Mouse (Mus musculus) right cerebral cortex, postnatal 10 days (tissue): Measurements from ENCODE around the gene Rhbdl1.

Experiments used
- DNase-seq, 2 experiments: peaks; one replicate each; pipeline ENCODE4 v3.0.0; 2021; ENCODE audit warnings: low spot score in 2 of 2

The Rhbdl1 gene

DNA sequence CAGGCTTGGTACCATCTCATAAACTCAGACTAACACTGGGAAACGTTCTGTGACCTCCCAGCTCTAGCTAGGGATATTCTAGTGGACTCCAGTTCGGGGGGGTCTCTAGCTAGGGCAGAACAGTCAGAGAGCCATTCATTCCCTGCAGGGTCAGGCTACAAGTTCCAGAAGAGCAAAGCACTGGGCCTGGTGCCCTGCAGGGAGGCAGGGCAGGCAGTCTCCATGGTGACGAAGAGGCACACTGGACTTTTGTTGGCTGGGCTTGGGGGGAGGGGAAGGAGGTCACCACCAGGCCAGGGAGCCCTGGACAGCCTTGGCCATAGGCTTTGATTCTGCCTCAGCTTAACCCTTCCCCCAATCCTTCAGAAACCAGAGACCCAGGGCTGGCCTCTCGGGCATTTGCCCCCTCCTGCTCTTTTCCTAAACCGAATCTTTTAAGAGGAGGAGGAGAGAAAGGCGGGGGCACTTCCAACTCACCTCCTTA lies 41.4 kb downstream of the Rhbdl1 start, which contains the start of gene AC134908.4:
TSS of gene AC134908.4 (minus strand) at position 51 of the 484 bp plus-strand sequence.
- peak; percentile 83 to 85 for DNase-seq

DNA sequence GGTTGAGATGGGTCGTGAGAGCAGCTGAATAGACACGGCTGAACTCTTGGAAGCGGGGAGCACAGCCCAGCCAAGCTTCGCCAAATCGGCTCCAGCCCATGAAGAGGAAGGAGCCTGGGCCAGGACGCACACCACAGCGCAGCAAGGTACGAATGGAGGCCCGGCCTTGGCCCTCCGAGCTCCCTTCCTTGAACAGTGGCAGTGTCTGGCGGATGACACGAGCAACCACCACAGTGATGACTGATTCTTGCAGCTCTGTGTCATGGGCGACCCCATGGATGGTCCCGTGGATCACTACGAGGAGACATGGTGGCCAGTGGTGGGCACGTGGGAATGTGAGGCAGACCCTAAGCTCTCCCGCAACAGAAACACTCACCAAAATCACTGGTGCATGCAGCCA lies 42.1 kb downstream of the Rhbdl1 start:
- no peak for DNase-seq

DNA sequence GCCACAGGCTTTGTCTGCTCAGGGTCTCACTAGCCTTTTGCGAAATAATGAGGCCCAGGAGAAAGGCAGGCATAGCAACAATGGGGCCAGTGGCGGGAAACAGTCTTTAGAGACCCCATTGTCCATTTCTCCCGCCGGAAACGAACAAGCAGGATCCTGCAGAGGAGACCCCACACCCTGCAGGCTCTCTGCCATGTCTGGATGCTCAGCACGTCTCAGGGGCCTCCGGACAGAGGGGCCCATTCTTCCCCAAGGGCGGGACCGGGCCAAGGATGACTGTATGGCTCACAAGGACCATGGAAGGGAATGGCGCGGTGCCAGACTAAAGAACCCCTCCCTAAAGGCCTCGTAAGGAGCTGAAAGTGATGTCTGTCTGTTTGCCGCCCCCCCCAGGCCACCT lies 42.9 kb downstream of the Rhbdl1 start:
- peak; percentile 61 to 73 for DNase-seq

DNA sequence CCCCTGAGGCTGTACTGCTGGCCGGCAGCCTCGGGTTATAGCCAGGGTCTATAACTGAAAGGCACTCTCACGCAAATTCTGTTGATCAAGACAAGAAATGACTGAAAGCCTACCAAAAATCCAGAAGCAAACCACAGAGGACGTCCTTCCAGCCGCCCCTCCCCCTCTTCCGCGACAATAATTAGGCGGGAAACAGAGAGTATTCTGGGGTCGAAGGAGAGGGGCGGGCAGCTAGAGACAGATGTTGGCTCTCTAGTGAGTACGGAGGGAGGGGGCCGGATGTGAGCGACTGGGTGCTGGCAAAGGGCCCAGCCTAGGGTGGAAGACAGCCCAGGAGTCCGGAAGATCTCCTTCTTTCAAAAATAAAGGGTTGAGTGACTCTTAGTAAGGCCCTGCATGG lies 44.5 kb downstream of the Rhbdl1 start, which contains the start of gene Fam173a:
TSS of gene Fam173a (minus strand) at position 287 of the 400 bp plus-strand sequence.
- DNase-seq: peak; percentile 89 to 93

DNA sequence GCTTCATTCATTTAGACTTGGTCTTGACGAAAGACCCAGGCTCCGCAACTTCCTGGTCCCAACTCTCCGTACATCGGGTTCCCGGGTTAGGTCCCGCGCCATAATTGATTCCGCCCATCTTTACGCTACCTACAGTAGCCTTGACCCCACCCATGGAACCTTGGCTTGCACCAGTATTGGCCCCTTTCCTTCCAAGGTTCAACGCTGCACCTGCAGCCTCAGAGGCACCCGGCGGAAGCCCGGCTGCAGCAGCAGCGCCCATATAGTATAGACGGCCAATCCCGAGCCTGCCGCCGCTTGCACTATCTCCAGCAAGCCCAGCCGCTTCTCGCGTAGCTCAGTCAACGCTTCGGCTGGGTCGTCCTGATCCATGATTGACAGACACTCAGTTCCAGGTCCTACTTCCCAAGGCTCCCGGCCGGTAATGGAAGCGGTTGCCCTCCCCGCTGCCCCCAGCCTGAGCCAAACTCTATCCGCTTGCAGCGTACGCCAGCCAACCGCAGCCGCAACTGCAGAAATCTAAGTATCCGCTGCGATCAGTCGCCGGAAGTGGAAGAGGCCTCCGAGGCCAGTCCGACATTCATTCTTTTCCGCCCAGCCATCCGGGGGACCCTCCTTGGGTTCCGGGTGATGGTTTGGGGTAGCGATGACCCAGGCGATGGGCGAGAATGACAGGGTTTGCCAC lies 45.1 kb downstream of the Rhbdl1 start:
- DNase-seq: peak; percentile 89 to 92

DNA sequence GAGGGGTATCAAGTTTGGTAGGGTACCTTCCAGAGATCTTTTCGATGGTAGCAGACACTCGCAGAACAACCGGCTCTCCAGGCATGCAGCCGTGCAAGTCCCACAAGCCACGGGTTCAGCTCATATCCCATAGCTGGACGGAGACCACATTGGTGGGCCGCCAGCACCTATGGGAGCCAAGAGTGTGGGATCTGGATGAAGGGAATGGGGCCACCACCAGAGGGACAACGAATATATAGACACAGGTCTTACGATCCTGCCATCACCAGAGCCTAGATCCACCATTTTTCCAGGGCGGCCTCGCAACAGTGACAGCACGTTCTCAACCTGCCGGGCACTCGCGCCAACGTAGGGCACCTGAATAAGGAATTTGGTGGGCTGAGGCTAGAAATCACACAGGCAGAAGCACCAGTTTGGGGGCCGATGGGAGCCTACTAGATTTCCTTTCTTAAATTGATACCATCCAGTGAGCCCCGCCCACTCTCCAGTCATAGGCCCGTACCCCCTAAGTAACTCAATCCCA lies 45.7 kb downstream of the Rhbdl1 start:
- DNase-seq: peak in 1 of 2 experiments; percentile 48

DNA sequence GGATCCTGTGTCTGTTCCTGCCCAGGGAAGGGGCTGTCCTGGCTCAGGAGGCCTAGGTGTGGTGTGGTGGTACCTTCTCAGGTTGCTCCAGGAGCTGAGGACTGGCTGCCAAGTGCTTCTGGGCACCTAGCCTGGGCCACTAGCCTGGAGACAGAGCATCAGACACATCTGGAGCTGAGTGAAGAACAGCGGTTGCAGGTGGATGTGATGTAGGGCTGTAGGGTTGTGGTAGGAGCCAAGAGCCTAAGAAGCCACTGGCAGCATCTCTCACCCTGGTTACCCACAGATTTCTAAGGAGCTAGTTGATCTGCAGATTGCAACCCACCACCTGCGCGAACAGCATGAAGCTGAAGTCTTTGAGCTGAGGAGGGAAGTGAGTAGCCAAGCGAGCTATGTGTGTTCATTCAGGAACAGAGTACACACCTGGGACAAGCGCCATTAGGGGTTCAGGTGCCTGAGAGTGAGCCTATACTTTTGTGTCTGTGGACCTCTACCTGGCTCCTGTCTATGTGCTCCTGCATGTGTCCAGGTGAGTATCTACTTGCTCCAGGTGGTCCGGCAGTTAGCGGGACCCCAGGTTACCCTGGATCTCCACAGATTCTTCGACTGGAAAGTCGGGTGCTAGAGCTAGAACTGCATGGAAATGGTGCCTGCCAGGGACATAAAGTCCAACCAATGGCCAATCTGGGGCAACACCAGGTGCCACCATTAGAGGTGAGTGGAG lies 50.2 kb downstream of the Rhbdl1 start:
- no peak for DNase-seq

DNA sequence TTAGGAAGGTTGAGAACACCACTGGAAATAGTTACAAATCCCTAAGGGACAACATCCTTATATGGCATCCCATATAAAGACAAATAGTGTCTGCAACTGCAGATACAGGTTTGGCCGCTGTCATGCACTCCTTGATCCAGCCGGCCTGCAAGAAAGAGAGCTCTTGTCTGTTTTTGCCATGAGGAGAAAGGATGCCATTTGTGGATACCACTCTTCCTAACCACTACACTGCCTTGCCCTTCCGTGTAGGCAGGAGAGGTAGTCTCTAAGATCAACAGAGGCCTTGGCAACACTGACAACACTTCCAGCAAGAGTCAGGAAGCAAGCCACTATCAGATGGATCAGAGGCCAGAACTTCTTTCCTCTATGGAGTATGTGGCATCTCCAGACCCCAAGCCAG lies 50.8 kb downstream of the Rhbdl1 start, which contains the start of gene Ccdc78:
TSS of gene Ccdc78 (plus strand) at position 301 of the 400 bp plus-strand sequence.
- no peak for DNase-seq

DNA sequence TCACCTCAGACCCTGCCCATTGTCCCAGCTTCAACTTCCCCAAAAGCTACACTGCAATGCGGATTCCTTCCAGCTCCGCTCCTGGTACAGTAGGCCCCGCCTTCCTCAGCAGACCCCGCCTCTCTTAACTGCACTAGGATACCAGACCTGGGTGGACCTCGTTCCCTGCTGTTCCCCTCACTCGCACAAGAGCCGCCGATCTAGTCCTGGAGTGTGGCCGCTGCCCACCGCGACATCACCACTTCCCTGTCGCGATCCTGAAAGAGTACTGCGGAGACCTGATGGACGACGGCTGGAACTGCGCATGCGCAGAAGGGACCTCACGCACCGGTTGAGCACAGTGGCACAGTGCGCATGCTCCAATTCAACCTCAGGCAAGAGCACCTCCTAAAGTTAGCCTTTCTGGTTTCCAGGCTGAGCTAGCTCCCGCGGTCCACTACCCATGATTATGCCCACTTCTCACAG lies 51.8 kb downstream of the Rhbdl1 start, which contains the start of gene Haghl:
TSS of gene Haghl (minus strand) at position 393 of the 465 bp plus-strand sequence.
- DNase-seq: peak; percentile 97 to 98
